Mouse (Mus musculus) embryo, embryonic 9.5 days (tissue): ENCODE measurements around the gene Nckipsd.
A peak's percentile ranks its signal among the peaks of the same experiment; 100 is the strongest.

Source experiments
- DNase-seq: peaks from one replicate; pipeline ENCODE4 v3.0.0-alpha.2; 2017; ENCODE audit errors: extremely low spot score

Gene Nckipsd

DNA sequence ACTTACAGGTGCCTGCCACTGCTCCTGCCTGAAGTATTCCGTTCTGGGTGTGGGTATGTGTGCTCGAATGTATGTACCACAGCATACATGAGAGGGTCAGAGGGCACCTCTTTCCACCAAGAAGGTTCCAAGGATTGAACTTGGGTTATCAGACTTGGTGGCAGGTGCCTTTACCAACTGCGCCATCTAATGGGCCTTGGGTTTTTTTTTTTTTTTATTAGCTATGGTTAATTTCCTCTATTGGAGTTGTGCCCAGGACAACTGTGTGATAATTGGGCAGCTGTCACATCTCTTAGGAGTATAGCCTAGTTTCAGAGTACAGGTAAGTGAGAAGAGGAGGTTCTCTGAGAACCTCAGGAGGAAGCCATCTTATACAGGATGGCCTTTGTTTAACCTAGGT is 8.6 kb upstream of the Nckipsd start:
- DNase-seq = no peak

DNA sequence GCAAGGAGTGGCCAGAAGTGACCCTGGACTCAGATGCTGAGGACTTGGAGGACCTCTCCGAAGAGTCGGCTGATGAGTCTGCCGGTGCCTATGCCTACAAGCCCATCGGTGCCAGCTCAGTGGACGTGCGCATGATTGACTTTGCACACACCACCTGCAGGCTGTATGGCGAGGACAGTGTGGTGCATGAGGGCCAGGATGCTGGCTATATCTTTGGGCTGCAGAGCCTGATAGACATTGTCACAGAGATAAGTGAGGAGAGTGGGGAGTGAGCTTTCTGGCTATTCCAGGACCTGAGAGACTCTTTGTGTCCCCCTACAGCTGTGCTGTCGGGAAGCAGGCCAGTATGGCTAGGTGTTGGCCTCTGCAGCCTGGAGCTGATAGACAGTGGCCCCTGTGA is 2.4 kb upstream of the Nckipsd start:
- no peak for DNase-seq

GRCm38 (mm10) chr9:108806379-108806778 is 1.8 kb upstream of the Nckipsd start:
- DNase-seq = no peak

GRCm38 (mm10) chr9:108806831-108807230 is 1.3 kb upstream of the Nckipsd start:
- no peak for DNase-seq

GRCm38 (mm10) chr9:108807674-108808073 is 494 bp upstream of the Nckipsd start:
- no peak for DNase-seq

GRCm38 (mm10) chr9:108809188-108809587 is 1.0 kb downstream of the Nckipsd start:
- DNase-seq = no peak

- no peak for DNase-seq
Observed at GRCm38 (mm10) chr9:108809723-108810122, 1.6 kb downstream of the Nckipsd start.

GRCm38 (mm10) chr9:108810516-108810915 is 2.3 kb downstream of the Nckipsd start:
- DNase-seq = no peak

DNA sequence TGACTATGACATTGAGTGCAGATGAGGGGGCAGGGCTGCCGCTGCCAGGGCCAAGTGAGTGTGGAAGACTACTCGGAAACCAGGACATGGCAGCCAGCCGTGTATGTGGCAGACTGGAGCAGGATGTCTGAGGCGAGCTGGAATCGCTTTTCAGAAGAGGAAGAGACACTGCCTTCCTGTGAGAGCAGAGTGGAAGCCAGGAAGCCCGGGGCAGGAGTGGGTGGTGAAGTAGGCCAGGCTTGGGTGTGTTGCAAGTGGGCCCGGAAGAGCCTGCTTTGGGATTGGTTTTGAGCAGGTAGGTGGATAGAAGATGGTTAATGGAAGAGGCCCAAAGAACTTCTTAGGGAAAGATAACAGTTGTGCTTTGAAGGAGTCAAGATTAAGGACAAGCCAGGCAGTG is 7.4 kb downstream of the Nckipsd start:
- no peak for DNase-seq

DNA sequence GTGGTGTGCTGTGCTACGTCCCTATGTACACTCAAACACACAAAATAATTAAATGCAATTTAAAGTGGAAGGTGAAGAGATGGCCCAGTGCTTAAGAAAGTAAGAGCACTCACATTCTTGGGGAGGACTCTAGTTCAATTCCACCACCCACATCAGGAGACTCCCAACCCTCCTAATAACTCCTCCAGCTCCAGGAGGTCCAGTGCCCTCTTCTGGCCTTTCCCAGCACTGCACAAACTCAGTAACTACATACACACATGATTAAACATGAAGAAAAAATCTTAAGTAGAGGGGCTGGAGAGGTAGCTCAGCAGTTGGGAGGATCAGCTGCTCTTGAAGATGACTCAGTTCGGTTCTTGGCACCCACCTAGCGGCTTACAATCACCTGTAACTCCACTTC is 11.3 kb downstream of the Nckipsd start:
- DNase-seq = no peak

- no peak for DNase-seq
Observed at GRCm38 (mm10) chr9:108820077-108820476, 11.9 kb downstream of the Nckipsd start.

DNA sequence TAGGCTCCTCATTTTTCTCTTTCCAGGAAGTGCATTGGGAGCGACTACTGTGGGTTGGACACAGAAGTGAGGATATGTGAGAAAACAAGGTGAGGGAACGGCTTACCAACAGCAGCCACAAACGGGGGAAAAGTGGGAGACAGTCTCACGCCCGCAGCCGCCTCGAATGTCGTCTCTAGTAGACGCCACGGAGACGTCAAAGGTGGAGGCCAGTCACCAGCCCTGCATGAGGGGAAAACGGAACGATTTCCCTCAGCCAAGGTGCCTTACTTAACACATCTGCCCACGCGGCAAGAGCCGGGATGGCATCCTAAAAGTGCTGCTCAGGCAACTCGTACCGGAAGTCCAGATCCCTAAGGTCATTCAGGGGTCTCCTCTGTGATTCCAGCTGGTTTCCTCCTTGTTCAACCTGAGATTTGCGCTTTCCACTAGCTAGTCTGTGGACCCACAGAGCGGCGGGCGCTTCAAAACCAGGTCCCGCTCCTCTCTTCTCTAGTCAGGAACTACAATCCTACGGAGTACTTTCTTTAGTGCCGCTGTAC is 16.0 kb downstream of the Nckipsd start:
- no peak for DNase-seq

DNA sequence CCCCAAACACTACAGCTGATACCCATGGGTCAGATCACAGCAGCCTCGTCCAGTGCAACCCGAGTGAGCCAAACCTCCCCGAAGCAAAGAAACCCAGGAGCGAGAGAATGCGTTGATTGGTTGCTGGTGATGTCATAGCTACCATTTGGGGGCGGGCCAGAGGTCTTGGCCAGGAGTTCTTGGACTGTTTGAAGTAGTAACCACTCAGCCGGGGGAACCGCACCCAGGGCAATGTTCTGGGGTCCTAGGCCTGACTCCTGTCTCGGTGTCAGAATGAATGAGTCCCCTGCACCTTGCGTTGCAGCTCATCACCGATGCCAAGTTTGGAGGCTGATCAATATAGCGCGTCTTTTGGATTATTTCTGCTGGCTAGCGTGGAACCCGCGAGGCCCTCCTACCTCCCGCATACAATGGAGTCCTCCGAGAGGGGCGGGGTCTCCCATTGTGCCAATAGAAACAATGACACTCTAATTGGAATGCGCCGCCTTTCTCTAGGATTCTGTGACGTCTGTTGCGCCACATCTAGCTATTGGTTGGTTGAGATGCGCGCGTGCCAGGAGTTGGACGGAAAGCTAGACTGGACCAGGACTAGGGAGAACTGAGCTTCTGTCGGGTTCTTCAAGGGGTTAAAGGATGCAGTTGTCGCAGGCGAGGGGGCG is 16.7 kb downstream of the Nckipsd start:
- DNase-seq = peak; percentile 79

GRCm38 (mm10) chr9:108825820-108826699 is 17.9 kb downstream of the Nckipsd start, which contains the start of gene Celsr3:
Celsr3 (plus strand) TSS chr9:108826320.
- DNase-seq = peak; percentile 90

DNA sequence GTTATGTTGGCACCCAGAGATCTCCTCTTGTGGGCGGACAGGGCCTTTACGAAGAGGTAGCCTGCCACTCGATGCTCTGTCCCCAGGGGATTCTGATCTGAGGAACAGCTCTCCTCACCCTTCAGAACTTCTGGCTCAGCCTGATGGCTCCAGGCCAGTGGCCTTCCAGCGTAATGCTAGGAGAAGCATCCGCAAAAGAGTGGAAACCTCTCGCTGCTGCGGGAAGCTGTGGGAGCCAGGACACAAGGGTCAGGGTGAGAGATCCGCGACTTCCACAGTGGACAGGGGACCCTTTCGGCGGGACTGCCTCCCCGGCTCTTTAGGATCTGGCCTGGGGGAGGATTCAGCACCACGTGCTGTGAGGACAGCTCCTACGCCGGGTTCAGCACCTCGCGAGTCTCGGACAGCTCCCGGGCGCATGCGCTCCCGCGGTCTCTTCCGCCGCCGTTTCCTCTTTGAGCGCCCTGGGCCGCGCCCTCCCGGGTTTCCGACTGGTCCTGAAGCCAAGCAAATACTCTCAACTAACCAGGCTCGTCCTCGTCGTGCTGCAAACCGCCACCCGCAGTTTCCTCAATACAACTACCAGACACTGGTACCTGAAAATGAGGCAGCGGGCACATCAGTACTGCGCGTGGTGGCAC is 18.7 kb downstream of the Nckipsd start:
- DNase-seq = peak; percentile 81

GRCm38 (mm10) chr9:108827454-108827853 is 19.3 kb downstream of the Nckipsd start:
- DNase-seq = no peak

- no peak for DNase-seq
Observed at GRCm38 (mm10) chr9:108827906-108828305, 19.7 kb downstream of the Nckipsd start.

- DNase-seq = no peak
Observed at GRCm38 (mm10) chr9:108831637-108832036, 23.5 kb downstream of the Nckipsd start.

GRCm38 (mm10) chr9:108832390-108833108 is 24.4 kb downstream of the Nckipsd start:
- DNase-seq = peak; percentile 93

DNA sequence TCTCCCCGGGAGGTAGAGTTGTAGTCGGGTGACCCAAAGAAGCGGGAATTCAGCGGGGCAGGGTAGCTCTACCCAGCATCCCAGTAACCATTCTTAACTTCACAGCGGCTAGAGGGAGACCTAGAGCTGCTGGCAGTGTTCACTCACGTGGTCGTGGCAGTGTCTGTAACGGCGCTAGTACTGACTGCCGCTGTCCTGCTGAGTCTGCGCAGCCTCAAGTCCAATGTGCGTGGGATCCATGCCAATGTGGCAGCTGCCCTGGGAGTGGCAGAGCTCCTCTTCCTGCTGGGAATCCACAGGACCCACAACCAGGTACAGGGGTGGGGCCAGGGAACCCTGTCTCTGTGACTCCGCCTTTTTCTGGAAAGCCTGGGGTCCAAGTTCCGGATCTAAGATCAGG is 34.8 kb downstream of the Nckipsd start:
- DNase-seq = peak; percentile 14

DNA sequence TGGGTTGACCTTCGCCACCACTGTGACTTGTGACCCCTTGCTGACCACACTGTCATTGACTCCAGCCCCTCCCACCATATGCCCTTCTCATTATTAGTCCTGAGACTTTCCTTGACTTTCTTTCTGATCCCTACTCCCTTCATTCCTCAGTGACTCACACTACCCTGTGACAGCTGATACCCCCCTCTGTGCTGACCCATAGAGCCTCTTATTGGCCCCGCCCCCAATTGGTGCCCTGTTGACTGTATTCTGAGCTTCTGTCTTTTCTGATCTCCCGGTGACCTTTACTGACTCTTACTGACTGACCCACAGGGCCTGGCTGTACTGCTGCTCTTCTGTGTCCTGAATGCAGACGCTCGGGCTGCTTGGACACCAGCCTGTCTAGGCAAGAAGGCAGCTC is 37.2 kb downstream of the Nckipsd start:
- peak; percentile 4 for DNase-seq

GRCm38 (mm10) chr9:108847374-108847773 is 39.2 kb downstream of the Nckipsd start:
- DNase-seq = no peak
